Mouse (Mus musculus): Measurements from ENCODE around the gene Gpr87. TPM values are rescaled to one million over a fixed set of nuclear protein-coding genes. Genes with fewer than 3 reads are reported as not detected.
"Not testable (repeated sequence)": the region's sequence is repeated elsewhere in the genome, so short reads cannot be mapped to it uniquely, and the experiment has no call there.

Gene Gpr87
- polyA plus RNA-seq, 1 experiment from 2014 or later = not detected

GRCm38 (mm10) chr3:59155404-59155803 is 39.5 kb downstream of the Gpr87 start:
- no peaks in the 10 kb centered on the region for H3K9me3 ChIP-seq (ENCODE audit: control insufficient read depth, low read length)
- no peak overlapping the region for H3K27ac ChIP-seq (ENCODE audit: low read depth, low read length)
- H3K9ac ChIP-seq (ENCODE audit: low read length) = no peak overlapping the region
- no peaks in the 10 kb centered on the region for H3K4me1 ChIP-seq (replicated peaks; ENCODE audit: control insufficient read depth, insufficient read depth, low read length)
- no peaks in the 10 kb centered on the region for H3K36me3 ChIP-seq (ENCODE audit: control insufficient read depth, insufficient read depth, low read length)
- H3K4me3 ChIP-seq (ENCODE audit: low read depth, low read length) = no peak overlapping the region
- no peak overlapping the region for H3K4me2 ChIP-seq (ENCODE audit: low read depth, low read length, severe bottlenecking)
- H3K27me3 ChIP-seq (ENCODE audit: control insufficient read depth, insufficient read depth, low read length) = no peaks in the 10 kb centered on the region
- DNase-seq (ENCODE audit: low spot score) (no peak), ATAC-seq (replicated peaks; ENCODE audit: low FRiP score) (no peak)
- 91% methylated on average over 6 of the region's 6 CpGs for WGBS

GRCm38 (mm10) chr3:59154888-59155287 is 40.0 kb downstream of the Gpr87 start:
- no peak overlapping the region for H3K4me2 ChIP-seq (ENCODE audit: low read depth, low read length, severe bottlenecking)
- H3K9ac ChIP-seq (ENCODE audit: low read length) = no peak overlapping the region
- 93% methylated on average over 2 of the region's 2 CpGs for WGBS
- no peak overlapping the region for H3K4me3 ChIP-seq (ENCODE audit: low read depth, low read length)
- H3K9me3 ChIP-seq (ENCODE audit: control insufficient read depth, low read length) = no peaks in the 10 kb centered on the region
- H3K36me3 ChIP-seq (ENCODE audit: control insufficient read depth, insufficient read depth, low read length) = no peaks in the 10 kb centered on the region
- no peaks in the 10 kb centered on the region for H3K27me3 ChIP-seq (ENCODE audit: control insufficient read depth, insufficient read depth, low read length)
- H3K4me1 ChIP-seq (replicated peaks; ENCODE audit: control insufficient read depth, insufficient read depth, low read length) = no peaks in the 10 kb centered on the region
- no peak for ATAC-seq (replicated peaks; ENCODE audit: low FRiP score)
- no peak for DNase-seq (ENCODE audit: low spot score)
- no peak overlapping the region for H3K27ac ChIP-seq (ENCODE audit: low read depth, low read length)

GRCm38 (mm10) chr3:59153424-59153823 is 41.5 kb downstream of the Gpr87 start, which contains the start of gene P2ry14:
Gene P2ry14 (minus strand): TSS chr3:59153618.
- Histone ChIP-seq H3K4me2 (ENCODE audit: low read depth, low read length, severe bottlenecking) (no peak within 1 kb of the TSS), H3K4me3 (ENCODE audit: low read depth, low read length) (no peak within 1 kb of the TSS), H3K9me3 (ENCODE audit: control insufficient read depth, low read length) (no peaks in the 10 kb centered on the region), H3K27me3 (ENCODE audit: control insufficient read depth, insufficient read depth, low read length) (no peaks in the 10 kb centered on the region), H3K27ac (ENCODE audit: low read depth, low read length) (no peak within 1 kb of the TSS), H3K4me1 (replicated peaks; ENCODE audit: control insufficient read depth, insufficient read depth, low read length) (no peaks in the 10 kb centered on the region), H3K36me3 (ENCODE audit: control insufficient read depth, insufficient read depth, low read length) (no peaks in the 10 kb centered on the region), H3K9ac (ENCODE audit: low read length) (no peak within 1 kb of the TSS)
- no peak for ATAC-seq (replicated peaks; ENCODE audit: low FRiP score)
- DNase-seq (ENCODE audit: low spot score) = no peak
- WGBS = 86% methylated on average over 5 of the region's 5 CpGs

- Histone ChIP-seq H3K9ac (ENCODE audit: low read length) (no peak overlapping the region), H3K27me3 (ENCODE audit: control insufficient read depth, insufficient read depth, low read length) (no peaks in the 10 kb centered on the region), H3K4me1 (replicated peaks; ENCODE audit: control insufficient read depth, insufficient read depth, low read length) (no peaks in the 10 kb centered on the region), H3K4me3 (ENCODE audit: low read depth, low read length) (no peak overlapping the region), H3K27ac (ENCODE audit: low read depth, low read length) (no peak overlapping the region), H3K36me3 (ENCODE audit: control insufficient read depth, insufficient read depth, low read length) (no peaks in the 10 kb centered on the region), H3K9me3 (ENCODE audit: control insufficient read depth, low read length) (no peaks in the 10 kb centered on the region), H3K4me2 (ENCODE audit: low read depth, low read length, severe bottlenecking) (no peak overlapping the region)
- no peak for ATAC-seq (replicated peaks; ENCODE audit: low FRiP score)
- 99% methylated on average over 2 of the region's 2 CpGs for WGBS
- DNase-seq (ENCODE audit: low spot score) = no peak
Measured at GRCm38 (mm10) chr3:59150624-59151023, 44.3 kb downstream of the Gpr87 start.

GRCm38 (mm10) chr3:59149646-59150045 is 45.3 kb downstream of the Gpr87 start:
- ATAC-seq (replicated peaks; ENCODE audit: low FRiP score) = no peak
- no peak overlapping the region for H3K4me3 ChIP-seq (ENCODE audit: low read depth, low read length)
- H3K4me1 ChIP-seq (replicated peaks; ENCODE audit: control insufficient read depth, insufficient read depth, low read length) = no peaks in the 10 kb centered on the region
- no peaks in the 10 kb centered on the region for H3K9me3 ChIP-seq (ENCODE audit: control insufficient read depth, low read length)
- no peak overlapping the region for H3K9ac ChIP-seq (ENCODE audit: low read length)
- H3K27me3 ChIP-seq (ENCODE audit: control insufficient read depth, insufficient read depth, low read length) = no peaks in the 10 kb centered on the region
- DNase-seq (ENCODE audit: low spot score) = no peak
- H3K27ac ChIP-seq (ENCODE audit: low read depth, low read length) = no peak overlapping the region
- H3K4me2 ChIP-seq (ENCODE audit: low read depth, low read length, severe bottlenecking) = no peak overlapping the region
- no peaks in the 10 kb centered on the region for H3K36me3 ChIP-seq (ENCODE audit: control insufficient read depth, insufficient read depth, low read length)

GRCm38 (mm10) chr3:59145194-59145593 is 49.7 kb downstream of the Gpr87 start:
- Histone ChIP-seq H3K27me3 (ENCODE audit: control insufficient read depth, insufficient read depth, low read length) (no peaks in the 10 kb centered on the region), H3K4me1 (replicated peaks; ENCODE audit: control insufficient read depth, insufficient read depth, low read length) (no peaks in the 10 kb centered on the region), H3K9me3 (ENCODE audit: control insufficient read depth, low read length) (no peaks in the 10 kb centered on the region), H3K27ac (ENCODE audit: low read depth, low read length) (no peak overlapping the region), H3K4me2 (ENCODE audit: low read depth, low read length, severe bottlenecking) (no peak overlapping the region), H3K36me3 (ENCODE audit: control insufficient read depth, insufficient read depth, low read length) (no peaks in the 10 kb centered on the region), H3K4me3 (ENCODE audit: low read depth, low read length) (no peak overlapping the region), H3K9ac (ENCODE audit: low read length) (no peak overlapping the region)
- 79% methylated on average over 5 of the region's 5 CpGs for WGBS
- DNase-seq (ENCODE audit: low spot score) = no peak
- no peak for ATAC-seq (replicated peaks; ENCODE audit: low FRiP score)

GRCm38 (mm10) chr3:59141507-59142305 is 53.2 kb downstream of the Gpr87 start:
- Histone ChIP-seq H3K4me1 (replicated peaks; ENCODE audit: control insufficient read depth, insufficient read depth, low read length) (no peaks in the 10 kb centered on the region), H3K27me3 (ENCODE audit: control insufficient read depth, insufficient read depth, low read length) (no peaks in the 10 kb centered on the region), H3K4me3 (ENCODE audit: low read depth, low read length) (no peak overlapping the region), H3K36me3 (ENCODE audit: control insufficient read depth, insufficient read depth, low read length) (no peaks in the 10 kb centered on the region), H3K4me2 (ENCODE audit: low read depth, low read length, severe bottlenecking) (no peak overlapping the region), H3K9ac (ENCODE audit: low read length) (no peak overlapping the region), H3K27ac (ENCODE audit: low read depth, low read length) (no peak overlapping the region), H3K9me3 (ENCODE audit: control insufficient read depth, low read length) (no peaks in the 10 kb centered on the region)
- 81% methylated on average over 8 of the region's 8 CpGs for WGBS
- DNase-seq (ENCODE audit: low spot score) = no peak
- no peak for ATAC-seq (replicated peaks; ENCODE audit: low FRiP score)

- not testable (repeated sequence) for H3K9ac ChIP-seq (ENCODE audit: low read length); H3K4me3 ChIP-seq (ENCODE audit: low read depth, low read length); H3K4me2 ChIP-seq (ENCODE audit: low read depth, low read length, severe bottlenecking); H3K4me1 ChIP-seq (replicated peaks; ENCODE audit: control insufficient read depth, insufficient read depth, low read length); H3K27ac ChIP-seq (ENCODE audit: low read depth, low read length); H3K9me3 ChIP-seq (ENCODE audit: control insufficient read depth, low read length); ATAC-seq (replicated peaks; ENCODE audit: low FRiP score); DNase-seq (ENCODE audit: low spot score); H3K27me3 ChIP-seq (ENCODE audit: control insufficient read depth, insufficient read depth, low read length); H3K36me3 ChIP-seq (ENCODE audit: control insufficient read depth, insufficient read depth, low read length)
- WGBS = 91% methylated on average over 4 of the region's 4 CpGs
Measured at GRCm38 (mm10) chr3:59140941-59141340, 54.0 kb downstream of the Gpr87 start.

GRCm38 (mm10) chr3:59140115-59140514 is 54.8 kb downstream of the Gpr87 start:
- WGBS = 89% methylated on average over 2 of the region's 2 CpGs
- no peaks in the 10 kb centered on the region for H3K36me3 ChIP-seq (ENCODE audit: control insufficient read depth, insufficient read depth, low read length)
- no peak for DNase-seq (ENCODE audit: low spot score)
- H3K4me3 ChIP-seq (ENCODE audit: low read depth, low read length) = no peak overlapping the region
- ATAC-seq (replicated peaks; ENCODE audit: low FRiP score) = no peak
- H3K27ac ChIP-seq (ENCODE audit: low read depth, low read length) = no peak overlapping the region
- no peaks in the 10 kb centered on the region for H3K4me1 ChIP-seq (replicated peaks; ENCODE audit: control insufficient read depth, insufficient read depth, low read length)
- H3K4me2 ChIP-seq (ENCODE audit: low read depth, low read length, severe bottlenecking) = no peak overlapping the region
- H3K9me3 ChIP-seq (ENCODE audit: control insufficient read depth, low read length) = no peaks in the 10 kb centered on the region
- H3K27me3 ChIP-seq (ENCODE audit: control insufficient read depth, insufficient read depth, low read length) = no peaks in the 10 kb centered on the region
- H3K9ac ChIP-seq (ENCODE audit: low read length) = no peak overlapping the region

Measured in forebrain, embryonic 11.5 days (tissue).